Mouse (Mus musculus) adipose tissue, adult 10 weeks (tissue): Measurements from ENCODE around the gene Gm3055. TPM values are rescaled to one million over a fixed set of nuclear protein-coding genes. Genes with fewer than 3 reads are reported as not detected.

Experiments
- polyA plus RNA-seq: library from polyadenylated mRNA; stranded (reverse); fragments of 350-450 nt; fragmentation: Illumina TruSeq; extraction: RNeasy Lipid Tissue Mini Kit (QIAGEN cat#74804); gene quantifications from one replicate; pipeline ENCODE4 v1.2.3, GENCODE M21; 2014; ENCODE audit warnings: low read depth, low replicate concordance

The Gm3055 gene
- polyA plus RNA-seq = 4.1 TPM

GRCm38 (mm10) chr10:81770506-81771403 lies at the start of gene Gm3055:
Gene Gm3055 (minus strand): TSS chr10:81771161.

GRCm38 (mm10) chr10:81811899-81812298 lies 40.9 kb upstream of the Gm3055 start, which contains the start of gene Gm4767:
Gene Gm4767 (plus strand): TSS chr10:81812186.

GRCm38 (mm10) chr10:81704531-81705301 lies 66.2 kb downstream of the Gm3055 start, which contains the start of gene Zfp433:
Gene Zfp433 (plus strand): TSS chr10:81704825.

Other genes with a start within 250 kb of the Gm3055 start
- 2.9 TPM for gene Gna15, start 246.9 kb downstream of the Gm3055 start, polyA plus RNA-seq
- 118 TPM for gene Gna11, start 226.0 kb downstream of the Gm3055 start, polyA plus RNA-seq
- gene Aes, start 211.7 kb downstream of the Gm3055 start, polyA plus RNA-seq = 286 TPM
- 45.0 TPM for gene Tle2, start 196.6 kb downstream of the Gm3055 start, polyA plus RNA-seq
- gene Tle6, start 170.1 kb downstream of the Gm3055 start, polyA plus RNA-seq = 15.3 TPM
- 3.6 TPM for gene BC025920, start 164.9 kb downstream of the Gm3055 start, polyA plus RNA-seq
- gene Sirt6, start 143.4 kb downstream of the Gm3055 start, polyA plus RNA-seq = 18.6 TPM
- 21.9 TPM for gene Ankrd24, start 142.6 kb downstream of the Gm3055 start, polyA plus RNA-seq
- 3.5 TPM for gene Gm10778, start 122.1 kb downstream of the Gm3055 start, polyA plus RNA-seq
- gene Zfp433, start 66.3 kb downstream of the Gm3055 start, polyA plus RNA-seq = 4.7 TPM
- 1.2 TPM for gene Gm4767, start 41.0 kb upstream of the Gm3055 start, polyA plus RNA-seq
- 5.6 TPM for gene Gm32687, start 92.8 kb upstream of the Gm3055 start, polyA plus RNA-seq
- 1.5 TPM for gene Zfp781, start 159.3 kb upstream of the Gm3055 start, polyA plus RNA-seq